Mouse (Mus musculus) midbrain, embryonic 10.5 days (tissue): ENCODE measurements around the gene Flot1. TPM values are rescaled to one million over a fixed set of nuclear protein-coding genes. Genes with fewer than 3 reads are reported as not detected.
A peak's percentile ranks its signal among the peaks of the same experiment; 100 is the strongest.

Experiments used
- DNase-seq: peaks from one replicate; pipeline ENCODE4 v3.0.0-alpha.2; 2017; ENCODE audit warnings: low spot score
- H3K27ac ChIP-seq: fragments of 300-500 bp; sonication (generic); replicated peaks from 2 replicates; pipeline ENCODE4 v1.5.1; 2016; ENCODE audit warnings: mild to moderate bottlenecking
- H3K27me3 ChIP-seq: fragments of 300-500 bp; sonication (generic); 2 replicates; pipeline ENCODE4 v1.6.1; 2016; ENCODE audit warnings: low read depth, mild to moderate bottlenecking; ENCODE audit not compliant: poor library complexity, severe bottlenecking
- H3K36me3 ChIP-seq: fragments of 300-500 bp; sonication (generic); 2 replicates; pipeline ENCODE4 v1.6.1; 2016; ENCODE audit warnings: mild to moderate bottlenecking, moderate library complexity
- H3K4me1 ChIP-seq: fragments of 300-500 bp; sonication (generic); 2 replicates; pipeline ENCODE4 v1.6.1; 2016
- H3K4me3 ChIP-seq: fragments of 300-500 bp; sonication (generic); 2 replicates; pipeline ENCODE4 v1.5.1; 2016; ENCODE audit warnings: mild to moderate bottlenecking, moderate library complexity
- H3K9me3 ChIP-seq: fragments of 300-500 bp; sonication (generic); replicated peaks from 2 replicates; pipeline ENCODE4 v1.6.1; 2016; ENCODE audit warnings: mild to moderate bottlenecking
- WGBS: fragments of 180-500 bp; shearing (Covaris S2); methylation state at CpG from one replicate; pipeline ENCODE4 v1.1.7; 2016; 5-methylcytosine and 5-hydroxymethylcytosine counted together
- polyA plus RNA-seq: library from polyadenylated mRNA; unstranded; fragments of >200 nt; fragmentation: Nextera tagmentation; extraction: Ambion mirVana; gene quantifications from 2 replicates; pipeline ENCODE4 v1.2.1, GENCODE M21; 2016

The Flot1 gene
- polyA plus RNA-seq, 1 experiment from 2014 or later = 54.8 TPM

DNA sequence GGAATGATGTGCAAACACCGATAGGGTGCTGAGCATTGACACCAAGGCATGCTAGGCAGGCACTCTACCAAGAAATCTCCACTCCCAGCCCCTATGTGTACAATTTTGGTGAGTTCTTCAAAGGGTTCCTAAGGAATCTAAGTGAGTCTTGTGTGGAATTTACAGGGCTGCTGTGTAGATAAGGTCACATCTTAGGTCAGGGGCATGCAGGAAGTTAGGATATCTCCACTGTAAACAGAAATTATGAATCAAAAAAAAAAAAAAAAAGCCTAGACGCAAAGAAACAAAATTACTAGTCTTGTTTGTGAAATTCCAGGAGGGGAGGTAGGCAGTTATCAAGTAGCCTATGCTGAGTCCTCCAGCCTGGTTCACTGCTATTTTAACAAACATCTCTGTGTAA is 30.2 kb upstream of the Flot1 start:
- no peaks in the 10 kb centered on the region for H3K36me3 ChIP-seq
- no peaks in the 10 kb centered on the region for H3K27me3 ChIP-seq
- H3K4me3 ChIP-seq = no peak overlapping the region
- H3K27ac ChIP-seq = no peak overlapping the region
- H3K9me3 ChIP-seq = no peaks in the 10 kb centered on the region
- no peak for DNase-seq
- WGBS = 92% methylated on average over 2 of the region's 2 CpGs
- H3K4me1 ChIP-seq = no peaks in the 10 kb centered on the region

DNA sequence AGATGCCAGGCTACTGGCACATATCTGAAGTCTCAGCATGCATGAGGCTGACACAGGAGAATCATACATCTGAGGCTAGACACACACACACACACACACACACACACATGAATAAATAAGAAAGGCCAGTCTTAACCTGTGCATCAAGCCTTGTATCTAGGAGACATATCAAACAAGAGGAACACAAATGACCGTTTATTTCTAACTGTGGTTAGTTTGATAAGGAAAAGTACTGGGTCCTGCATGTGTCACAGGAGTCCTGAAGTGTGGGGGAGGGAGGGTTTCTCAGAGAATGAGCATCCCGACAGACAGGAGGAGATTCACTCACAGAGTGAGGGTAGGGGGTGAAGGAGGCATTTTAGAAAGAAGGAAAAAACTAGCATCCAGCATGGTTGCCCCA is 27.9 kb upstream of the Flot1 start:
- WGBS = 72% methylated on average over 2 of the region's 2 CpGs
- Histone ChIP-seq H3K36me3 (no peaks in the 10 kb centered on the region), H3K27me3 (no peaks in the 10 kb centered on the region), H3K4me3 (no peak overlapping the region), H3K27ac (no peak overlapping the region), H3K9me3 (0 out of 2 replicates have a peak, but pooled peaks cover 3% of the 10 kb centered on the region), H3K4me1 (no peaks in the 10 kb centered on the region)
- DNase-seq = no peak

DNA sequence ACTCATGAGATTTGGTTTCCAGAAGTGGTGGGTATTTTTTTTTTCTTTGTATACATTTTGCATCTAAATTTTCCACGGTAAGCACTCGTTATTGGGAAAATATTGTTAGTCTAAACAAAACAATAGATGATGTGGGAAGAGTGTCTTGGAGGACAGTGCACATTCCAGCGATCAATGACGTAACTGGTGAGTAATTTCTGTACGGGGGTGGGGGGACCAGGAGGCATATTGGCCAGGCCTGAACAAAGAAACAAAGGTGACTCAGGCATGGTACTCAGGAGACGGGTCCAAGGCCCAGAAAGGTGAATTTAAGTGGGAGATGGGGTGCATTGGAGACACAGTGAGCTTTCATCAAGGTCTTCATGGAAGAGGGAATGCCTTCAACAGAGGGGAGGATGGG is 27.4 kb upstream of the Flot1 start:
- Histone ChIP-seq H3K36me3 (no peaks in the 10 kb centered on the region), H3K4me3 (no peak overlapping the region), H3K9me3 (0 out of 2 replicates have a peak, but pooled peaks cover 3% of the 10 kb centered on the region), H3K4me1 (no peaks in the 10 kb centered on the region), H3K27me3 (no peaks in the 10 kb centered on the region), H3K27ac (no peak overlapping the region)
- no peak for DNase-seq
- 85% methylated on average over 6 of the region's 6 CpGs for WGBS

DNA sequence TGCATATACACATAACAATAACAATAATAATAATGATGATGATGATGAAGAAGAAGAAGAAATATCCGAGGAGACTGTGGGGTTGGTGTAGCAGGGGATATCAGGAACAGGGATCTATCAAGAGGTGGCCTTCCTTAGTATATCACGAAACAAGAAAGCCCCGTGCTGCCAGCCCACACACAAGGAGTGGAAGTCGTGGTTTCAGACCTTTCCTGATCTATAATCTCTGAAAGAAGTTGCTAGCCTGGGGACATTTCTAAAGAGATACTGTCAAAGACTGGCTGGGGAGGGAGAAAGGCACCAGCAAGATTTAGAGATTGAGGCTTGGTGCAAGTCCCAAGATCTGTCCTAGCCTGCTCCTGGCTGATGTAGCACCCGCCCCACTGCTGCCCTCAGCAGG is 26.2 kb upstream of the Flot1 start:
- no peaks in the 10 kb centered on the region for H3K27me3 ChIP-seq
- no peak for DNase-seq
- 68% methylated on average over 5 of the region's 5 CpGs for WGBS

DNA sequence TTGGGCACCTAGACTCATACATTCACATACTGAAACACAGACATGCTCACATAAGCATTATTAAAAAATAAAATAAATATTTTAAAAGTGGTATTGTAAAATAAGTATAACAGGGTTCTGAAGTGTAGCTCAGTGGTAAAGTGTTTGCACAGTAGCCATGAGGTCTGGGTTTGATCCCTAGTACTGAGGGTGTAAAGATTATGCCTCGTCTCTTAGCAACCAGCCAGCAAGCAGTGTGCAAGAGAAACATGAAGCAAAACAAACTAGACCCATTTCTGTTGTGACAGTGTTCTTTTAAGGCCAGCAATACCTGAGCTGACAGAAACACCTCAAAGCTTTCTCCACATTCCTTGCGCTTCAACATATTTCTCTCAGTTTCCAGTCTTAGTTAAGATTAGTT is 22.1 kb upstream of the Flot1 start:
- Histone ChIP-seq H3K36me3 (no peaks in the 10 kb centered on the region), H3K4me1 (peaks cover 3% of the 10 kb centered on the region; the same call in 1 of the 2 replicates), H3K27me3 (no peaks in the 10 kb centered on the region), H3K9me3 (0 out of 2 replicates have a peak, but pooled peaks cover 3% of the 10 kb centered on the region), H3K27ac (no peak overlapping the region), H3K4me3 (no peak overlapping the region)
- no peak for DNase-seq
- 79% methylated on average over 2 of the region's 2 CpGs for WGBS

More for the DNA sequence above, 26.2 kb upstream of the Flot1 start:
- no peaks in the 10 kb centered on the region for H3K4me1 ChIP-seq
- H3K4me3 ChIP-seq = no peak overlapping the region
- no peak overlapping the region for H3K27ac ChIP-seq
- 0 out of 2 replicates have a peak, but pooled peaks cover 3% of the 10 kb centered on the region for H3K9me3 ChIP-seq
- no peaks in the 10 kb centered on the region for H3K36me3 ChIP-seq

DNA sequence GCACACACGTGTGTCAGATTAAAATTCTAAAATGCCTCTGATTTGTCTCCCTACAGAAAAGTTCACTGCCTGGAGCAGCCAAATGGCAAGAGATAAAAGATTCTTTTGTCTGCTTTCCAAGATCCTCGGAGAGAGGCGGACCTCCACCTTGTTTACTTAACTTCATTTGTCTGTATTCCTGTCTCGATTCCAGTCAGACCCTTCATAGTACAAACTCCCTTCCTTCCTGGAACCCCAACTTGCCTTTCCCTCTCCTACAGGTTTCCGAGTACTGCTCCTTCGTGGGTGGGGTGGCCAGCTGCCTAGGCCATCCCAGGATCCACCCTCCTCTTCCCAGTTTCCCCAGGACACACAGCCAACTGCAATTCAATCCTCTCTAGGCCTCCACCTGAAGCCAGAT is 20.0 kb upstream of the Flot1 start:
- no peak for DNase-seq
- Histone ChIP-seq H3K4me3 (no peak overlapping the region), H3K4me1 (peaks cover 3% of the 10 kb centered on the region; the same call in 1 of the 2 replicates), H3K9me3 (0 out of 2 replicates have a peak, but pooled peaks cover 3% of the 10 kb centered on the region), H3K27me3 (no peaks in the 10 kb centered on the region), H3K27ac (0 out of 2 replicates have a peak overlapping the region, but pooled peaks have one; percentile 25), H3K36me3 (no peaks in the 10 kb centered on the region)
- WGBS = 69% methylated on average over 6 of the region's 6 CpGs

DNA sequence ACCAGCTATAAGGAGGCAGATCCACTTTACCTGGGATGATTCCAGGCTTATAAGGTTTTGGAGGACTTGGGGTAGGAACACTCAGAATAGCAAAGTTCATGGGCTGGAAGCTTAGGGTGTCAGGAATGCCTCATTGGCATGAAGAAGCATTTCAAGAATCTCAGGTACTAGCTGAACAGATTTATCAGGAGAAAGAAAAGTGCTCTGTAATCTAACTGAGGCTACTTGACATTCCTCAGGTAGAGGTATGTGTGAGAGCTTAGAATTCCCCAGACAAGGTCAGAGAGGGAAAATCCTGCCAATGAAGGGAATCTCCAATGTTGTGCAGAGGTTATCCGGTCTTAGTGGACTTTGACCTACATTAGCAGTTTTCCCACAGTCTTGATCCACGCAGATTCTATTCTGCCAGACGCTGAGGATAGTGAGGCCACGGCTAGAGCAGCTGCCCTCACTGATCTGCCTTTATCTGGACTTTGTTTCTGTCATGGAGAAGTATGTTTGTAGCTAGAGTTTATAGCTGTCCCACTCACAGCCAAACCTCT is 19.1 kb upstream of the Flot1 start:
- no peak overlapping the region for H3K4me3 ChIP-seq
- no peaks in the 10 kb centered on the region for H3K36me3 ChIP-seq
- H3K27ac ChIP-seq = no peak overlapping the region
- H3K27me3 ChIP-seq = no peaks in the 10 kb centered on the region
- no peak for DNase-seq
- peaks cover 3% of the 10 kb centered on the region; the same call in 1 of the 2 replicates for H3K4me1 ChIP-seq
- H3K9me3 ChIP-seq = no peaks in the 10 kb centered on the region
- WGBS = 89% methylated on average over 4 of the region's 4 CpGs

DNA sequence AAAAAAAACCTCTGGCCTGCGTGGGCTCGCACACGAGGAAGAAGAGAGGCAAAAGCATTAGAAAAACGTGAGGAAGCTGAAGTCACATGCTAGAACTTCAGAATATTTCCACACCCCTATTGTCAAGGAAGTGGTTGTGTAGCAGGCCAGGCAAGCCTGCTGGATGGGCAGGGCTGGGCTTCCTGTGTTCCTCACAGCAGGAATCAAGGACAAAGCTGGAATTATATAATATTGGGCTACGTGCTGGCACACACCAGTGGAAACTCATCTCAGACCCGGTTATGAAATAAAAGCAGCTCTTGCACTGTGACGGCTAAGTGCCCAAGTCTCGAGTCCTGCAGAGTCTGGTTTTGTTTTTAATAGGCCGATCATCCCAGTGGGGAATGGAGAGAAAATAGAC is 15.0 kb upstream of the Flot1 start:
- WGBS = 76% methylated on average over 9 of the region's 9 CpGs
- H3K27me3 ChIP-seq = no peaks in the 10 kb centered on the region

DNA sequence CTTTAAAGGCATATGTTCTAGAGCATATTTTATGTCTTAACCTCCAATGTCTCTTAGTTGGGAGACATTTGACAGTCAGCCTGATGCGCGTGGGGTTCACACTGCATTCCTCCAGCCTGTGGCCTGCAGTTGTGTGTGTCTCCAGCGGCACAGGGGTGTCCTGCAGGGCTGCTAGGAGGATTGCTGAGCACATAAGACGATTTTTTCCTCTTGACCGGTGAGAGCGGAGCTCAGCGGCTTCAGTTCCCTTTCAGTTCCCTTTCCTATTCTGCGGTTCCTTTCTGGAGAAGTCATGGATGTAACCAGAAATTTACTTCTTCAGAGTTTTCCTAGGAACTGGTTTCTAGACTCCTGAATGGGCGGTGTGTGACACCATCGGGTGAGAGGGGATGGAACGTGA is 13.6 kb upstream of the Flot1 start:
- WGBS = 89% methylated on average over 11 of the region's 11 CpGs
- H3K27ac ChIP-seq = no peak overlapping the region

More for the DNA sequence above, 15.0 kb upstream of the Flot1 start:
- no peak for DNase-seq
- no peaks in the 10 kb centered on the region for H3K9me3 ChIP-seq
- peaks cover 1% of the 10 kb centered on the region; the same call in 1 of the 2 replicates for H3K4me1 ChIP-seq
- H3K27ac ChIP-seq = no peak overlapping the region
- no peaks in the 10 kb centered on the region for H3K36me3 ChIP-seq
- H3K4me3 ChIP-seq = no peak overlapping the region

DNA sequence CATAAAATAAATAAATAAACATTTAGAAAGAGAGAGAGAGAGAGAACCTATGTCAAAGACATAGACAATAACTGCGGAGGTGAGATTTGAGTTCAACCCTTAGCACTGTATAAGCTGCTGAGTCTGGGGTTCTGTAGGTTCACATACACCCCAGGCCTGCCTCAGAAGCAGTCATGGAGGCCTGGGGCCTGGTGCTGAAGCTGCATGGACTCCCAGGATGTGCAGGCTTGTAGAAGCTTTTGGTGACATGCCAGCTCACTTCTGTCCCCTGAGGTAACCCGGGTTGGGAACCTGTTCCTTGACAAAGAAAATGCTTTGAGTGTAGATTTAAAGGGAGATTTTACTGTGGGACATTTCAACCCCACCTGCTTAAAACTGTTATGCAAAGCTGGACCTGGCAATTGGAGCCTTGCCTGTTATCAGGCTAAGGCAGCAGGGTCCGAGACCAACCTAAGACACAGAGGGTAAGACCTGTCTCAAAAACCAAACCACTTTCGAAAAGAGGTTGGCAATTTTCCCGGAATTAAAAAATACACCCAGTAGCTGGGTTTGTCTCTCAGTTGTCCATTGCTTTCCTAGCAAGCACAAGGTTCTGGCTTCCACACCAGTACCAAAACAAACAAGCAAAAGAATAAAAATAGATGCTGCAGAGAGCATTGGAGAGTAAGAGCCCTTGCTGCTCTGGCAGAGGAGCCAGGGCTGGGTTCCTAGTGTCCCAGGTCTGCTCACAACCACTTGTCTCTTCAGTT is 12.0 kb upstream of the Flot1 start:
- DNase-seq = no peak
- H3K4me1 ChIP-seq = no peaks in the 10 kb centered on the region
- no peak overlapping the region for H3K4me3 ChIP-seq
- 0 out of 2 replicates have a peak, but pooled peaks cover 3% of the 10 kb centered on the region for H3K27me3 ChIP-seq
- 92% methylated on average over 5 of the region's 5 CpGs for WGBS
- H3K9me3 ChIP-seq = no peaks in the 10 kb centered on the region
- H3K36me3 ChIP-seq = no peaks in the 10 kb centered on the region
- H3K27ac ChIP-seq = no peak overlapping the region

More for the DNA sequence above, 13.6 kb upstream of the Flot1 start:
- no peaks in the 10 kb centered on the region for H3K4me1 ChIP-seq
- H3K27me3 ChIP-seq = no peaks in the 10 kb centered on the region
- no peaks in the 10 kb centered on the region for H3K36me3 ChIP-seq
- no peaks in the 10 kb centered on the region for H3K9me3 ChIP-seq
- H3K4me3 ChIP-seq = no peak overlapping the region
- DNase-seq = no peak

DNA sequence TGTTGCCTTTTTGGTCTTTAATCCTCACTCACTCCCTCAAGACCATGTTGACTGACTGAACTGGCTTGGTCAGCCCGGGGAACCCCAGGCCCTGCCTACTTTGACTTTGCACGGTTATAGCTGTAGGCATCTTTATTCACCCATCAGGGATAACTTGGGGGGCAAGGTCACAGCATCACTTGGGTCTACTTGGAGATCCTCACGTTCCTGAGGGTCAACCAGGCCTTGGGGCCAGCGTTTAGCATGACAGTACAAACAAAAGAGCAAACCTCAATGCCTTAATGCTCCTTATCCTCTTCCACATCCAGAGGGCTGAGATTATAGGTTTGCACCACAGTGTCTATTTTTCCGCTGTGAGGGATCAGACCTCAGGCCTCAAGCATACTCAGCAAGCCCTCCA is 10.7 kb upstream of the Flot1 start:
- Histone ChIP-seq H3K4me1 (no peaks in the 10 kb centered on the region), H3K27me3 (peaks cover 16% of the 10 kb centered on the region), H3K4me3 (no peak overlapping the region), H3K9me3 (no peaks in the 10 kb centered on the region), H3K27ac (no peak overlapping the region), H3K36me3 (no peaks in the 10 kb centered on the region)
- 74% methylated on average over 5 of the region's 5 CpGs for WGBS
- DNase-seq = no peak

DNA sequence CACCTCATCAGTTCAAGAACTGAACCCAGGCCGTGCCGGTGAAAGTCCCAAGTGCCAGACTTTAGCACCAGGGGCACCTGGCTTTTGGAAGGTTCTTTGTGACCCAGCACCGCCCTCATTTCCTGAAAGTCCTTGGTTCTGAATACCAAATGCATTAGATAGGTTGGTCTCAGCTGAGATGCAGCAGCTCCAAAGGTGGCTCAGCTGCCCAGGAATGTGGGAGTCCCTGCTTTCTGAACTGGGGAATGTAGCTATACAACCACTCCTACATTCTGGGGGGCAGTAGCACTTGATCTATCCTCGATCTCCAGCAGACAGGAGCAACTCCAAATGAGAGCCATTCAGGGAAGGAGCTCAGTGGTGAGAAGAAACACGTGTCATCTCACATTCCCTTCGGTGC is 10.3 kb upstream of the Flot1 start:
- whole genome bisulfite sequencing = 85% methylated on average over 6 of the region's 6 CpGs

DNA sequence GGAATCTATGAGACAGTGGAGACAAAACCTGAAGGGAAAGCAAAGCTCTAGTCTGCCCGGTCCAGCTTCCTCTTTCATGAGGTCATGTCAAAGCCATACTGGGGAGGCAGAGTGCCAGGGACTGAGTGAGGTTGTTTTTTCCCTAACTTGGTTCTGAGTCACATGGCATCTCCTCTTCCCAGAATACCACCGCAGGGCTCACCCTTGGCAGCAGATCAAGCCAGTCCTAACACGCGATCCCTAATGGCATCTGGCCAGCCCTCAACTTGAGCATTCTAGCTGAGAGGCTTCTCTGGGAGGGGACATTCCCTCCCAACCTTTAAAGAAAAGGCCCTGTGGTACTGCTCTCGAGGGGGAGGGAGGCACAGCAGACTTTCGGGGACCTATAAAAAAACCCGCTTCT is 9.8 kb upstream of the Flot1 start:
- WGBS = 84% methylated on average over 7 of the region's 7 CpGs

More for the DNA sequence above, 10.3 kb upstream of the Flot1 start:
- no peaks in the 10 kb centered on the region for H3K9me3 ChIP-seq
- H3K36me3 ChIP-seq = no peaks in the 10 kb centered on the region
- no peaks in the 10 kb centered on the region for H3K4me1 ChIP-seq
- DNase-seq = no peak
- no peak overlapping the region; the same call in 1 of the 2 replicates for H3K27ac ChIP-seq
- peaks cover 19% of the 10 kb centered on the region for H3K27me3 ChIP-seq
- no peak overlapping the region for H3K4me3 ChIP-seq

More for the DNA sequence above, 9.8 kb upstream of the Flot1 start:
- H3K9me3 ChIP-seq = no peaks in the 10 kb centered on the region
- no peak for DNase-seq
- peaks cover 19% of the 10 kb centered on the region for H3K27me3 ChIP-seq
- no peak overlapping the region for H3K27ac ChIP-seq
- H3K4me1 ChIP-seq = no peaks in the 10 kb centered on the region
- H3K4me3 ChIP-seq = no peak overlapping the region
- no peaks in the 10 kb centered on the region for H3K36me3 ChIP-seq
